Mouse (Mus musculus): ENCODE results near the gene Vmn2r19. TPM values are rescaled to one million over a fixed set of nuclear protein-coding genes. Genes with fewer than 3 reads are reported as not detected.

Gene Vmn2r19
- total RNA-seq, 1 experiment from 2014 or later, result not detected

Other genes with a start within 250 kb of the Vmn2r19 start
- 0.96 and 3.7 TPM in 2 replicates for gene Clec4a2, start 201.9 kb upstream of the Vmn2r19 start, total RNA-seq (2017)
- gene Clec4b2, start 135.4 kb upstream of the Vmn2r19 start, total RNA-seq (2017), result 0.73 TPM in 1 of 2 replicates, not detected in the other
- gene Clec4n, start 78.5 kb upstream of the Vmn2r19 start, total RNA-seq (2017), result not detected in 2 replicates
- 12.8 and 17.3 TPM in 2 replicates for gene Clec4d, start 46.2 kb upstream of the Vmn2r19 start, total RNA-seq (2017)
- gene Clec4e, start 18.5 kb upstream of the Vmn2r19 start, total RNA-seq (2017), result 22.4 and 22.8 TPM in 2 replicates
- not detected in 2 replicates for gene Vmn2r20, start 109.8 kb downstream of the Vmn2r19 start, total RNA-seq (2017)
- not detected in 2 replicates for gene Vmn2r21, start 225.1 kb downstream of the Vmn2r19 start, total RNA-seq (2017)

All from common myeloid progenitor, adult 5-6 weeks (primary cell).